Mouse (Mus musculus) MN1 (cell line): ENCODE data around the gene Gpa33.

Source experiments
- DNase-seq: peaks from one replicate; pipeline ENCODE4 v3.0.0-alpha.2; 2016; ENCODE audit warnings: low spot score

Gene Gpa33

DNA sequence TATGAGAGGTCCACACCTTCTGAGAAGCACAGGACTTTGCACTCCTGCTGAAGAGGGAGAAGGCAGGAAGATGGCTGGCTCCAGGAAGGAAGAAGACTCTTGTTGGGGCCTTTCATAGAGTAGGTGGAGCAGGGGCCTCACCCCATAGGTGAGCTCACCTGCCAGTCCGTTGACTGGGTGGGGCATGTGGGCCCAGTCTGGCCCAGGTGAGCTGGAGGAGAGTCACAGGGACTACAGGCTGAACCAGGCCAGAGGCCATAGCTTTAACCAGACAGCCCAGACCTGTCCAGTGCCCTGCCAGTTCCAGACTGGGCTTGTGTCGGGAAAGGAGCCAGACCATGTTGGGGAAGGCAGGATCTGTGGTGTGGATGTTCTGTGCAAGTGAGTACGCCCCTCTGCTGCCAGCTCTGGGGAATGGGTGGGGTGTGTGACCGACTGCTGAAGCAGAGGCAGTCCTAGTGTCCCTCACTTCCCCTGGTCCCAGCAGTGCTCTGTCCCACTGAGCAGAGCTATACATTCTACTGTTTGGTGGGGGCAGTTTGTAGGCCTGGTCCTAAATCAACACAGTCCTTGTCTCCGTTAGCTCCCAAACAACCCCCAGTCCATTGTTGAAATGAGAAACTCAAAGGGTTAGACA lies at the start of gene Gpa33:
Gene Gpa33 (plus strand): TSS at position 15 of the 637 bp plus-strand sequence.
- no peak for DNase-seq

DNA sequence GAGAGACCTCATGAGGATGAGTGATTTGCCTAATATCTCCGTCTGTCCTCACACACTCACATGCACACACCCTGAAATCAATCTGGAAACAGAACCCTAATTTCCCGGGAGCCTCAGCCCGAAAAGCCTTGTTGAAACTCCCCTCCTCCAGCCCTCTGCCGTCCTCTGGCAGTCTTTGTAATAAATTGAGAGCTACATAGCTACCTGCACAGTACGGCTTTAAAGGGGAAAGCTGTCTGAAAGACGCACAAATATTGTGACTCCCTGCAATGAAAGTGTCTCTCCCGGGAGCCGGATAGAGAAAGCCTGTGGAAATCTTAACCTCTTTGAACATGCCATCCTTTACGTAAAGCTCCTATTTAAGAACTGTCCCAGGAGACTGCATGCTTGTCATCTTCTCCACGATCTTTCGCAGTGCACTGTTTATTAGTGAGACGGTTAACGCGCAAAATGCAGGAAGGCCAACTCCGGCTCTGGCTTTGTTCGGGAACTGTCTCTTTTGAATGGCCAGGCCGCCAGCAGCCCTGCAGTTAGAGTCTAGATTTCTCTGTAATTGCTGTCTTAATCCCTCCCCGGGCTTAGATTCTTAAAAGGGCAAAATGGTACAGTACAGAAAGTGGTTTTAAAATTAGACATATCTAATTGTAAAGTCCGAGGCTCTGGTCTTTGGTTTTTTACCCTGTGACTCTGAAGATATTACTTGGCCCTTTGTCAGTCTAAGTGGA lies 41.4 kb upstream of the Gpa33 start:
- peak; percentile 42 for DNase-seq

DNA sequence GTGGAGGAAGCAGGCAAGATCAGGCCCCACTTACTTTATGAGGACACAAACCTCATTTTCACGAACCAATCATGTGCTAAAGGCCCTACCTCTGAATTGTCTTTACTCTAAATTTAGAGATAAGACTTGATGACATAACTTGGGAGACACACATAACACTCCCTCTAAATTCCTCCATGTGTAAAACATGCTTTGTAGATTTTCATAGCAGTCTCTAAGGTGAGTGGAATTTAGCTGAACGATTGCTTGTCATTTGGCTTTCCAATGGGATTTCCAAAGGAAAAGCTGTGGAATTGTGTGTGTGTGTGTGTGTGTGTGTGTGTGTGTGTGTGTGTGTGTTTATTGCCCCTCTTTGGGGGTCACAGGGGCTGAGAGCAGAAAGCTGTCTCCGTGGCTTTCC lies 40.7 kb upstream of the Gpa33 start:
- DNase-seq = no peak

DNA sequence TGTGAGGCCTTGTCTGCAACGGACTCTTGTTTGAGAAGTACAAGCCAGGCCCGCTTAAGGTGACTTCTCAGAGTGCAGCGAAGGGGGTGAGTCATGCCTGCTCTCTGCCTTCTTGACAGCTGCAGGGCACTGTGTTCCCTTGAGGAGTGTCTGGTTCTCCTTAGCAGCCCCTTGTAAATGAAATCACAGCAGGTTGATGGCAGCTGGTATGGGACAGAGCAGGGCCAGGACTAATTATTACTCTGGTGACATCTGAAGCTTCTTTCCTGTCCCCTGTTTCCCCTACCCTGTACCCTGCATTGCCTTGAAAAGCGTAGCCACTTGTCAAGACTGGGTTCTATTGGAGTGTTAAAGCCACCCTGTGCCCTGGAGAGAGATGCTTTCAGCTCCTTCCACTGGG lies 40.3 kb upstream of the Gpa33 start:
- DNase-seq = peak; percentile 80

DNA sequence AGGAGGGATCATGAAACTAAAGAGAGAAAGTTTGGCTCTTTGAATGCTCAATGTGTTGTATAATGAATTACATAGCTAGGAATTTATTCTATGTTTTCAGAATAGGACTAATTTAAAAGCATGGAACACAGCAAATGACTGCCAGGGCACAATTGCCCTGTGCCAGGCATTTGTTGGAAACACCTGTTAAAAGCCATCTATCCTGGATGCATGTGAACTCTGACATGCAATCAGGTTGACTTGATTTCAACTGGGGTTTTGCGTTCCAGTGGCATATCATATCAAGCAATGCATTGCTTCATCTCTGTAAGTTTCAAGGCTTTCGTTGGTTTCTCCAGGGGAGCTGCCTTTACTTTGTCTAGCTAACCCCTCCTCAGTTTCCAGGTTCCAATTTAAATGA lies 39.7 kb upstream of the Gpa33 start:
- no peak for DNase-seq

GRCm38 (mm10) chr1:166094462-166094861 lies 35.6 kb upstream of the Gpa33 start:
- no peak for DNase-seq

- DNase-seq = no peak
Measured at GRCm38 (mm10) chr1:166098120-166098519, 31.9 kb upstream of the Gpa33 start.

GRCm38 (mm10) chr1:166102920-166103608 lies 27.0 kb upstream of the Gpa33 start:
- DNase-seq = no peak

- no peak for DNase-seq
Measured at GRCm38 (mm10) chr1:166104858-166105257, 25.2 kb upstream of the Gpa33 start.

DNA sequence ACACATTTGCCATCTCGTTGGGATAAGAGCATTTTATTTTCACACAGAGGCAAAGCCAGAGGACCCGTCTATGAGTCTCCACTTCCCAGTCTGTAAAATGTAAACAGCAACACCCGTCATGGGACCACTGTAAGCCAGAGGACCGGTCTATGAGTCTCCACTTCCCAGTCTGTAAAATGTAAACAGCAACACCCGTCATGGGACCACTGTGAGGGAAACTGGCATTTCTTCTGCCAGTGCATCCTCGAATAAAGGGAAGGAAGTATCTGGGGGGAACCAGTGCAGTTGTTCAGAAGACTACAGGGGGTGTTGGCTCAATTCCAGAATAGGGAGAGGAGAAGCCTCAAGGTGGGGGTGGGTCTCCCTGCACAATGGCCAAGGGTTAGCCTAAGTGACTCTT lies 24.6 kb upstream of the Gpa33 start:
- no peak for DNase-seq

GRCm38 (mm10) chr1:166114986-166115385 lies 15.1 kb upstream of the Gpa33 start:
- DNase-seq = no peak

DNA sequence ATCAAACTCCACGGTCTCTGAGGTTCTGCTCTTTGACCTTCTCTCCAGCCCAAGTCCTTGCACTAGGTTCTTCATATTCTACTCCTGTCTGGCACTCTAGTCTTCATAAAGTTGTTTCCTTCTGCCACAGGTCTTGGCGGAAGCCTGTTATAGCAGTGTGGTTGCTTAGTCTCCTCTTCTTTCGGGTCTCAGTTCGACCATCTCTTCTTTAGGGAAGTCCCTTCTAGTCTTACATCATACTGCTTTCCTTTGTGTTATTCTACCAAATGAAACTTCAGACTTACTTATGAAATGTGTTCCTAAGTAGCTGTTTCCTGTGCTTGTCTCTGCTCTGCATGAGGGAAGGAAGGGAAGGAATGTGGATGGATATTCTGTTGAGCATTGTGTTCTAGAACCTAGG lies 14.3 kb upstream of the Gpa33 start:
- no peak for DNase-seq

DNA sequence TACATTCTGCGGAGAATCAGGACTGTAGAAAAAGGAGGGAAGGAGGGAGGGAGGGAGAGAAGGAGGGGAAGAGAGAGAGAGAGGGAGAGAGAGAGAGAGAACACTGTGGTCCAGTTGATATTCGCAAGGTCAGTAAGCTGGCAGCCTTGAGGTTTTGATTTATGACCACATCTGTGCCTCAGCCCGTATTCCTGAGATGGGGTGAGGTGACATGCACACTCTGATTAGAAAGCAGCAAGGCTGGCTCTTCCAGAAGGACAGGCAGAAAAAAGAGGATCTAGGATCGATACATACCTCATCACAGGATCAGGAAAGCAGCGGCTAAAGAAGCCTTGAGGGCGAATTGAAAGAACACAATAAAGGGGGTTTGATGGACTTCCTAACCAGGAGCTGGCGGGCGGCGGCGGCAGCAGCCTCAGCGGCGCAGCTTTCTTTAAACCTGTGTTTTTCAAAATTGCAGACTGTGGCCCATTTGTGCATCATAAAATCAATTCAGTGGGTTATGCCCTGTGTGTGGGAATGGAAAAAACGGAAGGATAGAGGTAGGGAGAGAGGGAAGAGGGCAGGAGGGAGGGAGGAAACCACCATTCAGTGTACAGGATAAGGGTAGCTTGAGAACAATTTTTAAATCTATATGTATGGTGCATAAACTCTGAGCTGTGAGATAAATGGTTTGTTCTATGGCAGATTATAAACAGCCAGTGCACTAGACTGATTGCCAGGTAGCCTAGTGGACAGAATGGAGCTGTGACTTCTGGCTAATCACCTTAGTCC lies 12.0 kb upstream of the Gpa33 start:
- DNase-seq = no peak

GRCm38 (mm10) chr1:166122114-166122513 lies 7.9 kb upstream of the Gpa33 start:
- DNase-seq = no peak

GRCm38 (mm10) chr1:166123045-166123444 lies 7.0 kb upstream of the Gpa33 start:
- no peak for DNase-seq

DNA sequence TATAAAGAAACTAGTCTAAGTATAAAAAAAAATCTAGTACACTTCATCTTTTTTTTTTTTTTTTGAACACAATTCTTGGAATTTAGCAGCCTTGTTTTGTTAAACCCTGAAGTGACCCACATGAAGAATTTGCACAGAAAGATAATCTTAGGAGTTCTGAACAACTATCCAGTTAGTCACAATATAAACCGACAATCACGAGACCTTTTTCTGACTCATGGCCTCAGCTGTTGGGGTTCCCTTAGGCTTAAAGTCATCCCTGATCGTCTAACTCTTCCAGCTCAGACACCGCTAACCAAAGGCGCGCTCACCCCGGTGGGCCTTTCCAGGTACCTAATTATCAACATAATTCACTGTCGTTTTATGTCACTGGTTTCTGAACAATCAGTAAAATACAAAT lies 6.3 kb upstream of the Gpa33 start:
- no peak for DNase-seq

DNA sequence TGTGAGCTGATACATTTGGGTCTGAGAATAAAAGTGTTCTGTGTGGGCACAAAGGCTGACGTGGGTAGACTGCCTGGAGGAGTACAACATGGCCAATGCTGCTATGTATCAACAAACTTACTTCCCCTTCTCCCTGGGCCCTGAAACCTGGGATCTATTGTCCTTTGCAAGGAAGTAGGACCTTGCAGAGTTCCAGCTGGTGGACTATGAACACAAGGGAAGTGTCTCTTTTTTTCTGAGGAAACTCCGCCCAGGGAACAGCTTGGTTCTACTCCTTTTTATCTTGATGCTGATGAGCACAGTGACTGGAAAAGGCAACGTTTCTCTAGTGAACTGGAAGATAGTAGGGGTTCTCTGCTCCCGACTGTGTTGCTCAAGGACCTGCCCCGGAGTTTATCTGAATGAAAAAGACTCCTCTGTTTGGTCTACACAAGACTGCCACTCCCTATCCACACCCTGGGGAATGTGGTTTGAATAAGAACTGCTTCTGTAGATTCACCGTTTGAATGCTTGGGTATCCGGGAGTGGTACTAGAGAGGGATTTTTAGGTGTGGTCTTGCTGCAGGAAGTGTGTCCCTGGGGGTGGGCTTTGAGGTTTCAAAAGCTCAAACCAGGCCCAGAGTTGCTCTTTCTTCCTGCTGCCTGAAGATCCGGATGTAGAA lies 5.0 kb upstream of the Gpa33 start:
- DNase-seq = no peak

GRCm38 (mm10) chr1:166126290-166126689 lies 3.7 kb upstream of the Gpa33 start:
- DNase-seq = no peak

- DNase-seq = no peak
Measured at GRCm38 (mm10) chr1:166126795-166127194, 3.2 kb upstream of the Gpa33 start.

GRCm38 (mm10) chr1:166127719-166128118 lies 2.3 kb upstream of the Gpa33 start, which contains the start of gene Dusp27:
Gene Dusp27 (minus strand): TSS chr1:166127922.
- no peak for DNase-seq

- DNase-seq = no peak
Measured at GRCm38 (mm10) chr1:166128551-166128950, 1.5 kb upstream of the Gpa33 start.

DNA sequence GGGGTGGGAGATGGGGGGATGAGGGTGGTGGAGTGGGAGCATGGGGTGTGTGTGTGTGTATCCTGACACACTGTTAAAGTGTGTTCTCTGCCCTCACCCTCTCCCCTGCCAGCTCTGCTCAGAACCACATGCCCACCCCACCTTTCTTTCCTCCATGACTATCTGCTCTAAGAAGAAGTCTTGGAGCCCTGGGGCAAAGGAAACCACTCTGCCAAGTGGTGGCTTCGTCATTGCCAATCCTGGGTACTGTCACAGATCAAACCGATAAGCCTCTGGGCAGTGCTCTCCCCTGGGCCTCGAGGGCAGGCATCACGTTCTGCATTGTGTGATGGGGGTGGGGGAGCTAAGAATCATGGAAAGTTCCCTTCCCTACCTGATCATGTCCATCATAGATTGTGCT lies 2.3 kb downstream of the Gpa33 start:
- peak; percentile 44 for DNase-seq
